8 mouse cellular contexts compared by ENCODE assay signal in genomic region chr16:55863149-55863815, GRCm38 (mm10). TPM values are rescaled to one million over a fixed set of nuclear protein-coding genes. Genes with fewer than 3 reads are reported as not detected.
DNase-seq lines count a peak whose midpoint lies in the region.

No protein-coding gene starts in this region.

- DNase-seq in ES-CJ7 (ENCODE audit: low read depth, low spot score): peak; percentile 68
- peak; percentile 24 for DNase-seq in brain, embryonic 18.5 days (ENCODE audit: low read depth, low spot score)
- peak; percentile 63 for DNase-seq in forebrain, embryonic 10.5 days (ENCODE audit: extremely low spot score, low spot score)
- DNase-seq in hindbrain, embryonic 10.5 days (ENCODE audit: low spot score): peak; percentile 58
- DNase-seq in layer of hippocampus, adult 9-10 months (ENCODE audit: low spot score): peak; percentile 57
- peak; percentile 86 for DNase-seq in lung, postnatal 36 days
- DNase-seq in retina, adult 2 months (ENCODE audit: low read depth, low spot score): peak; percentile 41
- peak; percentile 43 for DNase-seq in thymus, postnatal 36 days

- H3K4me3 ChIP-seq in forebrain, embryonic 10.5 days: no peak overlapping the region
- H3K4me3 ChIP-seq in hindbrain, embryonic 10.5 days: no peak overlapping the region

- H3K9me3 ChIP-seq in forebrain, embryonic 10.5 days: no peaks in the 10 kb centered on the region
- H3K9me3 ChIP-seq in hindbrain, embryonic 10.5 days: no peaks in the 10 kb centered on the region

- no peak overlapping the region for H3K27ac ChIP-seq in forebrain, embryonic 10.5 days
- no peak overlapping the region for H3K27ac ChIP-seq in hindbrain, embryonic 10.5 days

- H3K4me1 ChIP-seq in forebrain, embryonic 10.5 days: no peaks in the 10 kb centered on the region
- H3K4me1 ChIP-seq in hindbrain, embryonic 10.5 days (replicated peaks): no peaks in the 10 kb centered on the region

- H3K27me3 ChIP-seq in forebrain, embryonic 10.5 days (ENCODE audit: poor library complexity, severe bottlenecking): no peaks in the 10 kb centered on the region
- no peaks in the 10 kb centered on the region for H3K27me3 ChIP-seq in hindbrain, embryonic 10.5 days (ENCODE audit: insufficient read depth, poor library complexity, severe bottlenecking)

- H3K36me3 ChIP-seq in forebrain, embryonic 10.5 days (replicated peaks): peaks cover 20% of the 10 kb centered on the region
- peaks cover 16% of the 10 kb centered on the region for H3K36me3 ChIP-seq in hindbrain, embryonic 10.5 days

- 34% methylated on average over 7 of the region's 7 CpGs for WGBS in forebrain, embryonic 10.5 days
- 30% methylated on average over 7 of the region's 7 CpGs for WGBS in hindbrain, embryonic 10.5 days

RNA-seq across cellular contexts. Expression of gene Nfkbiz, which starts 24.6 kb away (rescaled TPM):
- polyA plus RNA-seq in forebrain, embryonic 10.5 days (2016; fragmentation: Nextera tagmentation; extraction: Ambion mirVana): 1.4 and 1.8 TPM in 2 replicates
- polyA plus RNA-seq in hindbrain, embryonic 10.5 days (2016; fragmentation: Nextera tagmentation; extraction: Ambion mirVana): 1.1 and 1.4 TPM in 2 replicates

RNA-seq across cellular contexts. Expression of gene Nxpe3, which starts 31.8 kb away (rescaled TPM):
- polyA plus RNA-seq in forebrain, embryonic 10.5 days (2016; fragmentation: Nextera tagmentation; extraction: Ambion mirVana): 1.1 and 1.3 TPM in 2 replicates
- polyA plus RNA-seq in hindbrain, embryonic 10.5 days (2016; fragmentation: Nextera tagmentation; extraction: Ambion mirVana): 0.77 TPM in 2 replicates

Comparison
In these comparisons a context has a peak if more than half of its experiments do, and no peak if none do; other contexts are left out.
1. DNase-seq: peak in every context shown above with its lines; median percentile 86 in lung, postnatal 36 days; 68 in ES-CJ7; 63 in forebrain, embryonic 10.5 days; 58 in hindbrain, embryonic 10.5 days; 57 in layer of hippocampus, adult 9-10 months; 43 in thymus, postnatal 36 days; 41 in retina, adult 2 months; 24 in brain, embryonic 18.5 days.